Mouse (Mus musculus) small intestine, adult 2 months (tissue): ENCODE measurements around the gene A730071L15Rik.

ENCODE experiments used
- CTCF ChIP-seq: fragments of 200-500 bp; IDR thresholded peaks from 2 replicates; pipeline ENCODE4 v1.5.1; 2012; ENCODE audit warnings: low read depth, mild to moderate bottlenecking, control low read depth, inconsistent platforms, low read length, moderate library complexity, mixed read lengths; ENCODE audit not compliant: insufficient replicate concordance, insufficient read length; ENCODE audit errors: extremely low read depth
- POLR2A ChIP-seq: fragments of 200-500 bp; IDR thresholded peaks from 2 replicates; pipeline ENCODE4 v1.6.1; 2012; ENCODE audit warnings: low read depth, mild to moderate bottlenecking, control low read depth, inconsistent platforms, low read length, moderate library complexity

DNA sequence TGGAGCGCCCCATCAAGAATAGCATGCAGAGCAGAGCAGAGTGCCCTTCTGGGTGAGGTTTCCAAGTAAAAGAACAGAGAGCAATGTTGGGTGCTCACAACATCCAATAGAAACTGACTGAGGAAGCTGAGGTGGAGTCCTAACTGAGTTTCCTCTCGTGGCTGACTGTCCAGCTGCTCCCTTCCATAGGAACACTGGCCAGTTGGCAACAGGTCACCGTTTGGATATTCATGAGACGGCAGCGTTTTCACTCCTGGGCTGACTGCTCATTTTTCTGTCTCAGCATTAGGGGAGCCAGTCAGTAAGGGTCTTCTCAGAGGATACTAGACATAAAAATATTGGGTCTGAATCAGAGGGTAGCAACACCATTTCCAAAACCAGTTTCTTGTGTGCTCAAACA is 43.2 kb upstream of the A730071L15Rik start:
- TF ChIP-seq CTCF (no peak), POLR2A (no peak)
